Mouse (Mus musculus): ENCODE measurements around the gene Pum2. TPM values are rescaled to one million over a fixed set of nuclear protein-coding genes. Genes with fewer than 3 reads are reported as not detected.

The Pum2 gene
- polyA plus RNA-seq, 1 experiment, result 218 TPM

- Histone ChIP-seq H3K27ac (ENCODE audit: insufficient read depth, low read depth, low read length) (no peak overlapping the region), H3K4me3 (ENCODE audit: insufficient read depth, low read depth, low read length) (no peak overlapping the region), H3K4me1 (ENCODE audit: control insufficient read depth, insufficient read depth, low read length) (0 out of 2 replicates have a peak, but pooled peaks cover 2% of the 10 kb centered on the region)
- TF ChIP-seq POLR2A (IDR thresholded peaks at IDR 0.05; ENCODE audit: insufficient read depth, low read depth, low read length) (no peak), CTCF (IDR thresholded peaks at IDR 0.05; ENCODE audit: insufficient read depth, low read depth, low read length) (no peak)
- WGBS, result 94% methylated on average over 12 of the region's 12 CpGs
Measured at GRCm38 (mm10) chr12:8790615-8791014, 116.7 kb downstream of the Pum2 start.

DNA sequence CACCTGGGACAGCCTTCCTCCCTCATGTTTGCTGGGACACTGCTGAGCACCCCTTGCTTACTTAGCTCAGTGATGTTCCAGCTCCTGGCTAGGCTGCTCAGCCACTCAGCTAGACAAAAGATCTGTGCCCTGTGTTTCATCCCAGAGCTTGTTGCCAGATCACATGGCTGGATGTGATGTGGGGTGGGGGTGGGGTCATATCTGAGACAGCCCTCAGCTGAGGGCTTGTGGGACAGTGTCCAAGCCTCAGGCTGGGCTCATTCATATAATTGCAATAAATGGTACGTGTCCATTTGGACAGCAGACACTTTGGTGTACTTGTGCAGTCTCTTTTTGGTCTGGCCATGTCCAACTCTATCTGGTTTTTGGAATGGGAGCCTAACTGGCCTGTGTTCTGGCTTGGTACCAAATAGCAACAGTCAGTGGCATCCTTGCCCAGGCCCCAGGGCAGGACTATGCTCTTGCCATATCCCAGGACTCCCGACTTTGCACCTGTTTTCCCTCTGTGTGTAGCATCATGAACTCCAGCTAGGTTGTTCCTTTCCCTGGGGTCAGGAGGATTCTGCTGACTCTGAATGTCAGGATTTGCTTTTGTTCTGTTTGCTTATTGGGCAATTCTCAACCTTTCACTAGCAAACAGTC, 119.6 kb downstream of the Pum2 start:
- Histone ChIP-seq H3K27ac (ENCODE audit: insufficient read depth, low read depth, low read length) (no peak overlapping the region), H3K4me1 (ENCODE audit: control insufficient read depth, insufficient read depth, low read length) (0 out of 2 replicates have a peak, but pooled peaks cover 2% of the 10 kb centered on the region), H3K4me3 (ENCODE audit: insufficient read depth, low read depth, low read length) (no peak overlapping the region)
- WGBS, result 80% methylated on average over 2 of the region's 2 CpGs
- TF ChIP-seq CTCF (IDR thresholded peaks at IDR 0.05; ENCODE audit: insufficient read depth, low read depth, low read length) (no peak), POLR2A (IDR thresholded peaks at IDR 0.05; ENCODE audit: insufficient read depth, low read depth, low read length) (no peak)

DNA sequence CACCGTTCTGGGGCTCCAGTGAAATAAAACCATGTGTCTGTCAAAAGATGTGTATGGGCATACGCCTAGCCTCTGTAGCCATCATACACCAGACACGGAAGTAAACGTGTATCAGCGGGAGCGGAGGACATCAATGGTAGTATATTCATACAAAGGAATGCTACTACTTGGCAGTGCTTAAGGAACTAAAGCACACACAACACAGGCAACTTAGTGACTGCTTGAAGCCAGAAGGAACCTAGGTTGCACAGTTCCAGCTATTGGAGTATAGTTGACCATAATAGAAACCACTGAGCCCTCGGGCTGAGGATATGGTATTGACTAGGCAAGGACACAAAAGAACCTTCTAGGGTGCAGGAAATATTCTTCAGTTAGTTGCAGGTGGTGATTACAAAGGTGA, 124.0 kb downstream of the Pum2 start:
- Histone ChIP-seq H3K4me3 (ENCODE audit: insufficient read depth, low read depth, low read length) (no peak overlapping the region), H3K27ac (ENCODE audit: insufficient read depth, low read depth, low read length) (no peak overlapping the region), H3K4me1 (ENCODE audit: control insufficient read depth, insufficient read depth, low read length) (0 out of 2 replicates have a peak, but pooled peaks cover 2% of the 10 kb centered on the region)
- WGBS, result 92% methylated on average over 7 of the region's 7 CpGs
- TF ChIP-seq CTCF (IDR thresholded peaks at IDR 0.05; ENCODE audit: insufficient read depth, low read depth, low read length), result no peak

GRCm38 (mm10) chr12:8798486-8799020, 124.6 kb downstream of the Pum2 start:
- no peaks in the 10 kb centered on the region for H3K4me1 ChIP-seq (ENCODE audit: control insufficient read depth, insufficient read depth, low read length)
- H3K4me3 ChIP-seq (ENCODE audit: insufficient read depth, low read depth, low read length), result no peak overlapping the region
- H3K27ac ChIP-seq (ENCODE audit: insufficient read depth, low read depth, low read length), result no peak overlapping the region
- WGBS, result 46% methylated on average over 9 of the region's 9 CpGs
- TF ChIP-seq POLR2A (IDR thresholded peaks at IDR 0.05; ENCODE audit: insufficient read depth, low read depth, low read length) (no peak), CTCF (IDR thresholded peaks at IDR 0.05; ENCODE audit: insufficient read depth, low read depth, low read length) (no peak)

Other genes starting within 250 kb of the Pum2 start
- 196 TPM in 1 of 2 replicates, not detected in the other for gene Rhob, start 174.1 kb upstream of the Pum2 start, polyA plus RNA-seq (2012; ENCODE audit: insufficient read depth, insufficient read length, low replicate concordance, missing spikeins)
- gene Slc7a15, start 75.1 kb upstream of the Pum2 start, polyA plus RNA-seq (2012; ENCODE audit: insufficient read depth, insufficient read length, low replicate concordance, missing spikeins), result not detected in 2 replicates
- not detected in 2 replicates for gene Sdc1, start 97.2 kb downstream of the Pum2 start, polyA plus RNA-seq (2012; ENCODE audit: insufficient read depth, insufficient read length, low replicate concordance, missing spikeins)
- not detected in 2 replicates for gene Laptm4a, start 247.5 kb downstream of the Pum2 start, polyA plus RNA-seq (2012; ENCODE audit: insufficient read depth, insufficient read length, low replicate concordance, missing spikeins)